Mouse (Mus musculus): ENCODE measurements around the gene Rdm1.

The Rdm1 gene

GRCm38 (mm10) chr11:101680634-101681325 is 53.8 kb downstream of the Rdm1 start:
- no peak for DNase-seq (ENCODE audit: extremely low read depth, low read depth, low spot score)

GRCm38 (mm10) chr11:101681968-101682367 is 55.0 kb downstream of the Rdm1 start:
- DNase-seq (ENCODE audit: extremely low read depth, low read depth, low spot score) = no peak

GRCm38 (mm10) chr11:101682410-101682960 is 55.5 kb downstream of the Rdm1 start:
- no peak for DNase-seq (ENCODE audit: extremely low read depth, low read depth, low spot score)
